Mouse (Mus musculus) kidney, postnatal 0 days (tissue): Measurements from ENCODE around the gene Mxd4. TPM values are rescaled to one million over a fixed set of nuclear protein-coding genes. Genes with fewer than 3 reads are reported as not detected.

Source experiments
- ATAC-seq: fragments of 200-750 bp; cut with Nextera tagmentation; replicated peaks from 2 replicates; pipeline ENCODE4 v1.8.0; 2017; ENCODE audit warnings: low read depth, moderate number of reproducible peaks, moderate TSS enrichment, moderate library complexity; ENCODE audit not compliant: low FRiP score
- DNase-seq: peaks from one replicate; pipeline ENCODE4 v3.0.0-alpha.2; 2016; ENCODE audit warnings: low spot score
- H3K27ac ChIP-seq: fragments of 300-500 bp; sonication (generic); 2 replicates; pipeline ENCODE4 v1.5.1; 2014; ENCODE audit warnings: mild to moderate bottlenecking
- H3K27me3 ChIP-seq: fragments of 300-500 bp; sonication (generic); 2 replicates; pipeline ENCODE4 v1.6.1; 2014; ENCODE audit warnings: low read length, mixed read lengths; ENCODE audit not compliant: insufficient read depth
- H3K36me3 ChIP-seq: fragments of 300-500 bp; sonication (generic); 2 replicates; pipeline ENCODE4 v1.6.1; 2014; ENCODE audit warnings: low read length, mixed read lengths; ENCODE audit not compliant: insufficient read depth
- H3K4me1 ChIP-seq: fragments of 300-500 bp; sonication (generic); replicated peaks from 2 replicates; pipeline ENCODE4 v1.6.1; 2014; ENCODE audit warnings: antibody characterized with exemption, low read length, mixed read lengths; ENCODE audit not compliant: insufficient read depth
- H3K4me2 ChIP-seq: fragments of 300-500 bp; sonication (generic); 2 replicates; pipeline ENCODE4 v1.6.1; 2014; ENCODE audit warnings: mild to moderate bottlenecking, low read length, moderate library complexity, mixed read lengths
- H3K4me3 ChIP-seq: fragments of 300-500 bp; sonication (generic); replicated peaks from 2 replicates; pipeline ENCODE4 v1.5.1; 2014; ENCODE audit warnings: low read depth, low read length
- H3K9ac ChIP-seq: fragments of 300-500 bp; sonication (generic); 2 replicates; pipeline ENCODE4 v1.6.1; 2014; ENCODE audit warnings: low read depth, low read length
- H3K9me3 ChIP-seq: fragments of 300-500 bp; sonication (generic); replicated peaks from 2 replicates; pipeline ENCODE4 v1.6.1; 2016; ENCODE audit warnings: low read length, inconsistent platforms, mixed read lengths
- CTCF ChIP-seq: IDR thresholded peaks from 2 replicates; pipeline ENCODE4 v1.5.1; 2016; ENCODE audit warnings: antibody characterized with exemption, low read depth, mild to moderate bottlenecking, moderate library complexity
- WGBS: fragments of 180-500 bp; shearing (Covaris S2); extraction: QIAGEN DNeasy Blood & Tissue Kit; methylation state at CpG from one replicate; pipeline ENCODE4 v1.1.7; 2014; 5-methylcytosine and 5-hydroxymethylcytosine counted together
- polyA plus RNA-seq: library from polyadenylated mRNA; unstranded; fragments of >200 nt; fragmentation: Nextera tagmentation; extraction: Ambion mirVana; gene quantifications from 2 replicates; pipeline ENCODE4 v1.2.1, GENCODE M21; 2015

The Mxd4 gene
- polyA plus RNA-seq, 1 experiment from 2014 or later = 34.6 TPM

DNA sequence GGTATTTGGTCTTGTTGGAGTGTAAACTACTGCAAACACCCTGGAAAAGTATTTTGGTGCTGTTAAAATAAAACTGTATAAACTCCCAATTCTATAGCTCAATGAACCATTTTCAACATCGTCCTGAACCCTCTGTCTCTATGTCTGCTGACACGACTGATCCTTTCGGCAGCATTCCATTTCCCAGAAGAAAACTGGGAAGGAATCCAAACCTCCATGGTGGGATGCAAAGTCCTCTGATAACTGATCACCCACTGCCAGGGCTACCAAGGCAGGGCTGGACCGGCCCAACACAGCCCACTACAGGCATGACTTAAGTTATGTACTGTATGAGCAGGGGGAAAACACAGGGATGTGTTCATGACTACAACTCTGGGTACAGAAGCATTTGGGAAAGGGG lies 14.5 kb upstream of the Mxd4 start:
- no peaks in the 10 kb centered on the region for H3K4me1 ChIP-seq
- no peak for TF ChIP-seq CTCF
- H3K9me3 ChIP-seq = no peaks in the 10 kb centered on the region
- ATAC-seq (no peak), DNase-seq (no peak)
- H3K4me3 ChIP-seq = no peak overlapping the region
- H3K36me3 ChIP-seq = no peaks in the 10 kb centered on the region
- no peak overlapping the region for H3K9ac ChIP-seq
- H3K4me2 ChIP-seq = no peak overlapping the region
- no peaks in the 10 kb centered on the region for H3K27me3 ChIP-seq
- no peak overlapping the region for H3K27ac ChIP-seq
- WGBS = 75% methylated on average over 4 of the region's 4 CpGs

DNA sequence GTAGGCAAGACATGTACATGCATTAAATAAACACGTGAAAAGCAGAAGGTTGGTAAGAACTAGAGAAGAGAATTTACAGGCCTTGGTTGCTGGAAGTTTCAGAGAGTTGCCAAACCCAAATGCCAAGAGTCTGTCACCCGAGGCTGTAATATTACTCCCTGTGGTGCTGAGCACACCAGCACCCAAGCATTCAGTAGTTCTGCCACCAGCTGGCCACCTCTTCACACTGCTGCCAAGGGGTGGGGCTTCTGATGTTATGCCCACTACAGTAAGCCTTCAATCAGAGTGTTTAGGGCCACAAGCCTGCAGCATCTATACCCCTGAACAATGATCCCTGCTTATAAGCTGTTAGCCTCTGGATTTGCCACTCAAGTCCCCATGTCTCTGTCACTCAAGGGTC lies 13.9 kb upstream of the Mxd4 start:
- no peak overlapping the region for H3K9ac ChIP-seq
- H3K4me2 ChIP-seq = no peak overlapping the region
- H3K27me3 ChIP-seq = no peaks in the 10 kb centered on the region
- H3K36me3 ChIP-seq = no peaks in the 10 kb centered on the region
- peak; percentile 52; the same call in 1 of the 2 replicates for TF ChIP-seq CTCF
- H3K4me1 ChIP-seq = no peaks in the 10 kb centered on the region
- H3K4me3 ChIP-seq = no peak overlapping the region
- ATAC-seq = 0 out of 2 replicates have a peak, but pooled peaks have one; percentile 49
- WGBS = 53% methylated on average over 2 of the region's 2 CpGs
- DNase-seq = peak; percentile 36
- no peaks in the 10 kb centered on the region for H3K9me3 ChIP-seq
- H3K27ac ChIP-seq = no peak overlapping the region

DNA sequence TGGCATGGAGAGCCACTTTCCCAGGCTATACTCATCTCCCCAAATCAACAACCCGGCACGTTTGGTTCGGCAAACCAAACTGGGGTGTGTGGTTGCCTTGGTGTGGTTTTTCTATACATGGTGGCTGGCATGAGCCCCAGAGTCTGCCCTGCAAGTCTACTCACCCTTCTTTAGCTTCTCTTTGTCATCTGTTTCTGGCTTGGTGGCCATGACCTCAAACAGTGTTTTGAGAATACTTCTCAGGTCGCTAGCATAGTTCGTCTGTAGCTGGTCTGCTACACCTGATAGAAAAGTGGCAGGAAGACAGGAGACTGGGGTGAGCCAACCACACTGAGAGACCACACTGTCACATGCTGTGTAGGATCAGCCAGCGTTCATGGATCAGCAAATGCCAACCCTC lies 11.1 kb upstream of the Mxd4 start:
- WGBS = 91% methylated on average over 6 of the region's 6 CpGs
- ATAC-seq (no peak), DNase-seq (no peak)

DNA sequence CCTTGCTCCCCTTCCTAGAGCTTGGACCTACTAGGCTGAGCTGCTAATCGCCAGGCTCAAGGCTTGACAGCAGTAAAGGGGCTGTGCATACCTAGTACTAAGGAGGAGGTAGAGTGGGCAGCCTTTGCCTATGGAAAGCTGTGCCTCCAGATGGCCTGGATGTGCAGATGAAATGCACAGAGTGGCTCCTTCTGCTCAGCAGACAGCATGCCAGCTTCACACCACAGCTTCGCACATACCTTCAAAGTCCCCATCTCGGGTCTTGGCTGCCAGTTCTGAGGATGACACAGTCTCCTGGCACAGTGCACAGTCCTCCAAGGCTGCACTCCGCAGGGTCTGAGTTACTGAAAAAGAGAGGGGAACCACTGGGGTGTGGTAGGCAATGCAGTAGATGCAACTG lies 9.7 kb upstream of the Mxd4 start:
- TF ChIP-seq CTCF = no peak
- H3K36me3 ChIP-seq = no peaks in the 10 kb centered on the region
- ATAC-seq (no peak), DNase-seq (no peak)
- H3K27me3 ChIP-seq = no peaks in the 10 kb centered on the region
- no peak overlapping the region for H3K4me3 ChIP-seq
- no peak overlapping the region for H3K27ac ChIP-seq
- no peaks in the 10 kb centered on the region for H3K4me1 ChIP-seq
- H3K9me3 ChIP-seq = no peaks in the 10 kb centered on the region
- no peak overlapping the region for H3K4me2 ChIP-seq
- WGBS = 67% methylated on average over 4 of the region's 4 CpGs
- H3K9ac ChIP-seq = no peak overlapping the region

More for the DNA sequence above, 11.1 kb upstream of the Mxd4 start:
- Histone ChIP-seq H3K9me3 (no peaks in the 10 kb centered on the region), H3K9ac (no peak overlapping the region), H3K4me2 (no peak overlapping the region), H3K4me3 (no peak overlapping the region), H3K27me3 (no peaks in the 10 kb centered on the region), H3K4me1 (no peaks in the 10 kb centered on the region), H3K27ac (no peak overlapping the region), H3K36me3 (no peaks in the 10 kb centered on the region)
- TF ChIP-seq CTCF = no peak

DNA sequence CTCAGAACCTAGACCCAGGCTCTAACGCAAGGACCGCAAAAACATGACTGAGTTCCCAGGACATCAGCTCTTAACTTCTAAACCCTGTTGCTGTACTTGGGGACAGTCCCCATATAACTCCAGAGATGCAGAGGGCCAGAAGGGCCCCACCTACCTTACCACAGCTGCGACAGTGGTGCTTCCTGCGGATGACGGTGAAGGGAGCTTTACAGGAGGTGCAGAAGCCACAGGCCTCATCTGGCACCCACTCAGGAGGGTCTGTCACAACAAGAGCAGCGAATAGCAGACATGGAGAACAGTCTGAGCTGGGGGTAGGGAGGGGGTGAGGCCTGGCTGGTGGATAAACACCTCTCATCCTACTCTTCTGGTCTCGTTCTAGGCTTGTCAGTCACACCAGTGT lies 8.9 kb upstream of the Mxd4 start:
- Histone ChIP-seq H3K4me2 (no peak overlapping the region), H3K27ac (no peak overlapping the region), H3K9me3 (no peaks in the 10 kb centered on the region), H3K4me3 (no peak overlapping the region), H3K36me3 (no peaks in the 10 kb centered on the region), H3K4me1 (no peaks in the 10 kb centered on the region), H3K9ac (no peak overlapping the region), H3K27me3 (no peaks in the 10 kb centered on the region)
- no peak for DNase-seq
- no peak for TF ChIP-seq CTCF
- no peak for ATAC-seq
- WGBS = 78% methylated on average over 7 of the region's 7 CpGs

DNA sequence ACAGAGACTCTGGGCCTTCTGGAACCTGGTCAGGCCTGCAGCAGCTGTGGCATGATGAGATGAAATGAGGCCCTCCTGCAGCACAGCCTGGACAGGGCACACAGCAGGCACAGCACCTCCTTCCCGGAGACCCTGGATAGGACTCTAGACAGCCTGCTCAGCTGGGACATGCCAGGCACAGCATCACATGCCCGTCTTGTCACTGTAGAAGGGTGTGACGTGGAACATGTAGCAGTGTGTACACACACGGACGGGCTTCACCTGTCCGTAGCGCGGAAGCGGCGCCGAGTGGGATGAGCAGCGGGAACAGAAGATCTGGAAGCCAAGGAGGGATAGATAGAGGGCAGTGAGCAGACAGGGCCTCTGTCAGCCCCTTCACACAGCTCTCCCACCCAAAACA lies 8.3 kb upstream of the Mxd4 start:
- H3K4me3 ChIP-seq = no peak overlapping the region
- no peaks in the 10 kb centered on the region for H3K4me1 ChIP-seq
- no peak overlapping the region for H3K4me2 ChIP-seq
- H3K9ac ChIP-seq = no peak overlapping the region
- no peak for TF ChIP-seq CTCF
- no peaks in the 10 kb centered on the region for H3K27me3 ChIP-seq
- no peaks in the 10 kb centered on the region for H3K36me3 ChIP-seq
- no peaks in the 10 kb centered on the region for H3K9me3 ChIP-seq
- DNase-seq (no peak), ATAC-seq (no peak)
- H3K27ac ChIP-seq = no peak overlapping the region
- 94% methylated on average over 12 of the region's 12 CpGs for WGBS

DNA sequence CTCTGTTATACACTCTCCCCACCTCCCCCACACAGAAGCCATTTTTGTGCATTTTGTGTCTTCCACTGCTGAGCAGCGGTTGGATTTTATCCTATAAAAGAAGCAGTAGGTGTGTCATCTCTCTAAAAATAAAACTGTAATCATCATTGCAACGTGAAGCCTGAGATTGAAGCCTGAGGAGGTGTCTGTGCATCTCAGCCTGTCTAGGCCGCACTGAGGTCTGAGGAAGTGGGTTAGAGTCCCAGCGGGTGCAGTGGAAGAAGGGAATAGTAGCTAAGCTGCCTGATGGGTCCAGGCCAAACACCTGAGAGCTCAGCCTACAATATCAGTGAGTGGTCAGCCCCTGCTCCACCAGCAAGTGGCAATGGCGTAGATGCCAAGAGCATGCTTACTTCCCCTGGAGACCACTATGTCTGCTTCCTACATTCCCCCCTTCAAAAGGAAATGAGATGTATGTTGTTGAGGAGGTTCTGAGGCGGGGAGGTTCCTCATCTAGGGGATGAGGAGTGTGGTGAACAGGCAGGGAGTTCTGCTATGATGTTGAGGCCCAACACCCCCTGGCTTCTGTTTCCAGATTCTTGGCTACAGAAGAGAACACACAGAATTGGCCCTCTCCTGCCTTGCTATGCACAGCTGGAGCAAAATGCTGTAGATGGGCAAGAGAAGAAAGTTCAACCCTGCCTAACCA lies 7.6 kb upstream of the Mxd4 start:
- no peak overlapping the region for H3K4me2 ChIP-seq
- 80% methylated on average over 6 of the region's 6 CpGs for WGBS
- no peak overlapping the region for H3K27ac ChIP-seq
- H3K4me3 ChIP-seq = no peak overlapping the region
- H3K9me3 ChIP-seq = no peaks in the 10 kb centered on the region
- no peaks in the 10 kb centered on the region for H3K27me3 ChIP-seq
- no peak for ATAC-seq
- TF ChIP-seq CTCF = no peak
- no peak for DNase-seq
- H3K9ac ChIP-seq = no peak overlapping the region
- H3K4me1 ChIP-seq = no peaks in the 10 kb centered on the region
- H3K36me3 ChIP-seq = no peaks in the 10 kb centered on the region
